Mouse (Mus musculus) 416B (cell line): ENCODE measurements around the gene Fmo1.
A peak's percentile ranks its signal among the peaks of the same experiment; 100 is the strongest.

Experiments used
- DNase-seq: peaks from one replicate; pipeline ENCODE4 v3.0.0; 2011; ENCODE audit warnings: low read depth

The Fmo1 gene

DNA sequence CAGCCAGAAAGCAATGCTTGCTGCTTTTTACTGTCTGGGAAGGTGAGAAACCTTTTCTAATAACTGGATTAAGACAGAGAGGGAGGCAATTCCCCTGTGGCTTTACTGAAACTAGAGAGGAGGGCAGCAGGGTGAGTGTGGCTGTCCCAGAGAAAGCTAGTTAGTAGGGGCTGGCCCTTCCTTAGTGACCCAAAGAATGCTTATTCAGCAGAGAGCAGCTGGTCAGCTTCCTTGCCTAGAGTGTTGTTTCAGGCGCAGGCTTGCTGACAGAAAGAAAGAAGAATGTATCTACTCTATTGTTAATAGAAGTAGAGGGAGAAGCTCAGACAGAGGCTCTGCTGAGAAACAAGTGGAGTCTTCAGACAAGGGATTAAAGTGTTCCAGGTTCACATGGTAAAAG is 4.1 kb downstream of the Fmo1 start:
- DNase-seq: no peak

DNA sequence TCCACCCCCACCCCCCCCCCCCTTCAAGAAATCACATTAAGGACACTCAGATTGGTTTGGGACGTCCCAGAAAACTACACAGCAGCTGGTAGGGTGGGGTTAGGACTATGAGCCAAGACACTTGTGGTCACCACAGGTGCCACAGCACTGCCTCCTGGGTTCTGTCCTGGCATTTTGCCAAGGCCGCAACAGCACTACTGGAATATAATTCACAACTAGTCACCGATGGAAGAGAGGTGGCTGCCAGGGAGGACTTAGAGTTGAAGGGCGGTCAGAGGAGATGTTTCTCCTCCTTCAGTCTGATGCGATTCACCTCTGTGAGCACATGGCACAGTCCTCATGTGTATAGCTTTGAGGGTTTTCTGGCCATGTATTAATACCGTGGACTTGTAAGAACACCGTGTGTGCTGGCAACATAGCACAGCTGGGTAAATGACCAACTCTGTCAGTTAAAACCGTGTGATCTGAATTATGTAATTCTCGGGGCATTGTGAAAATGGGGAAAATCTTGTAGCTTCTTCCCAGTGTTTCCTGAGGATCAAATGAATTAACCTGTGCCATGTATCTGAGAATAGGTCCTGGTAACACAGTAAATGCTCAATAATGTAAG is 6.3 kb downstream of the Fmo1 start:
- no peak for DNase-seq

DNA sequence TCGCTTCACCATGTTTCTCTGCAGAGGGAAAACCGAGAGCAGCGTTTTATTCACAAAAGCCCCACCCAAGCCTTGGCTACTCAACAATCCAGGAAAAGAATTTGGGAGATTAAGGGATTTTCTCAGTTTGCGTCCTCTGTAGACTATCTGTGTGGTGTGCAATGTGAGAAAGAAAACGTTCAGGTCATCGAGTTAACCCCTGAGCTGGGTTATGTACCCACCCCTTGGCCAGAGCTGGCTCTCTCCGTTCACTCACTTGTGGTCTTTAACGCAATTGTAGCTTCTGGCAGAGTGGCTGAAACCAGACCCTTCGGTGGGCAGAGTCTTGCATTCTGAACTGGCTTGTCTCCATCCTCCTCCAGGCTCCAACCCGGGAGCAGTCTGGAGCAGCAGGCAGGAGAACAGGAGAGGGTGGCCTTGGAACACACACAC is 6.8 kb downstream of the Fmo1 start:
- no peak for DNase-seq

DNA sequence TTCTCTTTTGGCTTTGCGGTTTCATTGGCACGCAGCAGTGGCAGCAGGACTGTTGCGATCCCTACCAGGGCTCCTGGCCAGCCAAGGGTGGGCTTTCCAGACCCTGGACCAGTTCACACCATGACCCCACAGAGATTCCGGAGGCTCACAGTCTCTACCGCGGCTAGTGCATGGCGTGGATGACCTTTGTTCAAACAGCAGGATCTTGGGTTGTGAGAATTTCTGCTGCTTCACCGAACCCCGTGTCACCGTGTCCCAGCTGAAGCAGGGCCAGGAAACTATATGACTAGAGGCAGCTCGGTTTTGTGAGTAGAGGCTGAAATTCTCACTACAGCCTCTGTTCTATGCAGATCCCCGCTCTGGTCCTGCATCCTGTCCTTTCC is 7.7 kb downstream of the Fmo1 start:
- no peak for DNase-seq

DNA sequence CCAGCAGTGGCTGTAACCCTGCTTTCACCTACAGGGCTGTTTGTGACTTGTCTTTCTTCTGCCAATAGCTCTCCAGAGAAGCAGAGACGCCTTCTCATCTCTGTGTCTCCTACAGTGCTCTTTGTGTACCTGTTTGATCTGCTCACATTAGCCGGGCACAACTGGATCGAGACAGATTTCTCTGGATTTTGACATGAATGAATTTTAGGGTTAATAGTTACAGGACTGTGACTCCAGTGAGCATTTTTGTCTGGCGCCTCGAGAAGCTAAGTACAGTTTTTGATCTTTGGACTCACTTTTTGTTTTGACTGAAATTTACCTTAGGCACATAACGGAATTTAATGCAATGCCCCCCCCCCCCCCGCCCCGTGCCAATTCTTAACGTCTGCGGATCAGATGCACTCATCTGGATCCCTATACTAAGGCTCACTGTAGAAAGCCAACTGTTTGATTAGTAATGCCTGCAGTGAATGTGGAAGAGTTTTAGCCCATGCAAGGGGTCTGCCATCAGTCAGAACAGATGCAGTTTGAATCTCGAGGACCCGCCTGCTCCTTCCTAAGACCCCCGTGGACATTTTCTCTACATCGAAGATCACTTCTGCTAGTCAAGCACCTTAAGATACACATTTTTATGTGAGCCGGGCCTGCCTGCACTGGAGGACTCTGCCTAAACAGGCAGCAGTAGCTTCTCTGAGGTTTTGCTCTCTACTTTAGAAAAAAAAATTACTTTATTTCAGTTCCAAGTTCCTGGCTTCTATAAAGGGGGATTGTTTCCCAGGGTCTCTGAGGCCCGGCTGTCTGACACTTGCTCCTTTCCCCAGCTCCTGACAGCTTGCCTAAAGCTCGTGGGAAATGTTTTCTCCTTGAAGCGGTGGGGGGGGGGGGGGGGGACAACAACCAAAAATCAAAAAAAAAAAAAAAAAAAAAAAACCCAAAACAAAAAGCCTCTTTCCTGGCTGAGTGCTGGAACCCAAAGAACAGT is 8.4 kb downstream of the Fmo1 start:
- no peak for DNase-seq

DNA sequence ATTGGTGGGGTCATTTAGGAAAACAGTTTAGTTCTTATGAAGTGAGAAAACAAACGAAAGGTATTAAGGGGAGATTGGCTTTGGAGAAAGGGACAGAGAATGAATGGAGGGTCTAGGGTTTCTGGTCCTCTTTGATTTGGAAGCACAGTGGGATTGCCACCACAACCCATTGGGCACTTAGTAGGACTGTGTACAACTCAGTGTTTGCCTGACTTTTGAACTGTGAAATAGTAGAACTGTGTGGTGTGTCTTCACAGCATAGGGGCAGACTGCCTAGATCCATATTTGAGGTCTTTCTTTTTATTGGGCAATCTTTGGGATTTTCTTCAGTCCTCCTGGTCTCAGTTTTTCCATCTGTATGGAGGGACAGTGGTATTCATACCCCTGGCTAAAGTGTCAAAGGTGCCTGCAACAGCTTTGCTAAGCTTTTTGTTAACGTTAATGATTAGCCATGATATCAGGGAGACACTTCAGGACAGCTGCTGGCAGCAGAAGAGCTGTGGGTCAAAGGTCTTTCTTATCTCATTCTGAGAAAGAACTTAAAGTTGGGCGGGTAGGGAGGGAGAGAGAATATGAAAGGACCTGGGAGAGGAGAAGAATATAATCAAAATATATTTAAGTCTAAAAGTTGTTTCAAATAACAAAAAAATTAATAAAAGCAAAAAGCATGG is 12.5 kb downstream of the Fmo1 start:
- no peak for DNase-seq

DNA sequence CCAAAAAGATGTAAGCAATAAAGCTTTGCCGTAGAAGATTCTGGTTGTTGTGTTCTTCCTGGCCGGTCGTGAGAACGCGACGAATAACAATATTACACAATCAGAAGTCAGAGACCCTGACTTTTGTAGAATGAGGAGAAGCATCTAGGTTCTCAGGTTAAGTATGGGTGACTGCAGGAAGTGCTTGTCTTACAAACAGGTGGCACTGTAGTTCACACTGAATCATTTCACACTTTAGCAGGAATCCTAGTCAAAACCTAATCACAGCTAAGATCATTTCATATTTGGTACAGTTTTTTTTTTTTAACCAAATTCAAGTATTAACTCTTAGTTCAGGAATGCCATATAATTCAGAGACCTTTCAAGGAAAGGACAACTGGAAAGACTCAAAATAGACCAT is 18.9 kb downstream of the Fmo1 start:
- peak; percentile 7 for DNase-seq

DNA sequence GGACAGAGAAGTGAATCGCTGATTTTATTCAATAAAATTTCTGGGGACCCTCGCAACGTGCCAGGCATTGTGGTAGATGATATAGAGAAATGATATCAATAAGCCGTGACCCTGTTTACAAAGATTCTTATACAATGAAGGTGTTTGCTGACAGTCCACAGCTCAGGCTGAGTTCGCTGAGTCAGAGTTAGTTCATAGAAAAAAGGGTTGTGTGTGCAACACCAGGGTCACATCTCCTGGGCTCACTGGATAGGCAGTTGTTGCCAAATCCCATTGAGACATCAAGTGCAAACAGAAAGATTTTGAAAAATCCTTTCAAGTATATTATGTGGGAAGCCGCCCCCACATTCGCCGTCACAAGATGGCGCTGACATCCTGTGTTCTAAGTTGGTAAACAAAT is 26.2 kb downstream of the Fmo1 start:
- DNase-seq: peak; percentile 40

DNA sequence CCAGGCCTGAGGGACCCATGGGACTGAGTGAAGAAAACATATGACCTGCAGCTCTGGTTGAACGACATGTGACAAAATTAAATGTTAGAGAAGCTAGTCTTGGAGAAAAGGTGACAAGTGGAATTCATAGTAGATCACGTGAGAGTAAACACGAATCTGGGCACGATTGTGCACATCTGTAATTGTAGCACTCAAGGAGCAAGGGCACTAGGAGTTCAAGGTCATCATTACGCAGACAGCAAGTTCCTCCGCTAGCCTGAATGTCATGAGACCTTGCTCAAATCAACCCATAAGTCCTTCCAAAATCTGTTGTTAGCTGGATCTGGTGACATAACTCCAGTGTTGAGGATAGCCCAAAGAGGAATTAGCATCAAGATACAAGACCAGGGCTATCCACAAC is 27.4 kb downstream of the Fmo1 start:
- DNase-seq: no peak

DNA sequence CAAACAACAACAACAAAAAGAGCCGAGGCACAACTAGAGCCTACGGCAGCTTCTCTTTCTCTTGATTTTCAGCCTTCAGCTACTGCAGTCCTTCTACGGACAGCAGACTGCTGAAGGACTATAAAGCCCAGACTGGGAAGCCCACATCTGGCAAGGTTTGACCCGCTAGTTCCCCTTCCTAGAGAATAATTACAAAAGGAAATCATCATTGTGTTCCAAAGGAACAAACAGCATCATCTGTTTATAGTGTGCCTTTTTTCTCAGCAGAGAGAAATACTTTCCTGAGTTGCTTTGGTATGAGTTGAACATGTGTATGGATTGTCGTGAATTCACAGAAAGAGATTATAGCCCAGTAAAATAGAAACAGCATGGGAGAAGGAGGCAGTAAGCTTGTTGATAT is 32.1 kb downstream of the Fmo1 start:
- no peak for DNase-seq

DNA sequence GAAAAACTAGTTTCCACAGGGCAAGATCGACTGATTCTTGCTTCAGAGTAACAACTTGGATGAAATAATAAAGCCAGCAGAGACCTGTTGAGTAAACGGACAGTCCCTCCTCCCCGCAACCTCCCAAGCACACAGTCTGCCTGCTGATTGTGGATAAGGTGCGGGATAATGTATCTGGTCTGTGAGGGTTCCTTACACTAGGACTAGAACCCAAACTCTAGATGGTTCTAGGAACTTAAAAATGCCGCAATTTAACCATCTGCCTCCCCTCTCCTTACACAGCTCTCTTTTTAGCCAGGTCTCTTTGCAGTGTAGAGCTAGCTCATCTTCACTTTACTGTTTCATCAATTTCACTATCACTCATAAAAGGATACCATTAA is 33.8 kb downstream of the Fmo1 start:
- DNase-seq: no peak

DNA sequence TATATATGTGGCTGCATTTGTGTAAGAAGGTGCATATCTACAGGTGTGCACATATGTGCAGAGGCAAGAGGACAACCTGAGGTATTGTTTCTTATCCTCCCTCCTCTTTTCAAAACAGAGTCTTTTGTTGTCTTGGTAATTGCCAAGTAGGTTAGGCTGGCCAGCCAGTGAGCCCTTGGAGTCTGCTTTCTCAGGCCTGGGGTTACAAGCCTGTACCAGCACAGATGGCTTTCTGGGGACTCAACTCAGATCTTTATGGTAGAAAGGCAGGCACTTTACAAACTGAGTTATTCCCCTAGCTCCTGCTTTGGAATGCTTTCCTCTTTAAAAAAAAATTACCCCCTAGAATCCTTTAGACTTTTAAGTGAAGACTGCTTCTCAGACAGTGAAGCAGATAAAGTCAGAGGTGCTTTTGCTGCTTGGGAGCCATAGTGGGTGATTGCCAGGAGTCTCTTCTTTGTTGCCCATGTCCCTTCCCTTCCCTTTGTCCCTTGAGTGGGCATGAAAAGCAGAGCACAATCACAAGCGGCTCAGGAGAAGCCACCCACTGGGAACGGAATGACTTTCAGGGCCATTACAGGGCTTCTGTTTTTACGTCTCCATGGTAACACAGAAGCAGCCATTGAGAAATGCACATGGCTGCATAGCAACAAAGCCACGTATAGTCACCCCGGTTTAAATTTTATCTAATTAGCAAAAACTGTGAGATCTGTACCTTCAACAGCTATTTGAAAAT is 34.4 kb downstream of the Fmo1 start:
- DNase-seq: no peak

DNA sequence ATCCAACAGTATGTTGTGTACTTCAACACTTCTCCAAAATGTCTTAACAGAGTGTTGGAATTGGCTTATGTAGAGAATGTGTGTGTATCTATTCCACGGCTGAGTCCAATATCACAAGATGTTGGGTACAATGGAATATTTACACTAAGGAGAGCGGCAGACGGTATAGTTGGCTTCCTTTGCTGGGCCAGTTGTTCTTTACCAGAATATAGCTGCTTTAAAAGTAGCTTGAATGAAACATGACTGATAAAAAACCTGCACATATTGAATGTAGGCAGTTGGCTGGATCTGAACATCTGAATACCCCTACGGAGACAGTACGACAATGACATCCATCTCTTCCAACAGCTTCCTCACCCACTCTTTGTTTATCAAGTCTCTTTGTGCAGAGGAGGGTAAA is 47.1 kb downstream of the Fmo1 start:
- DNase-seq: no peak

DNA sequence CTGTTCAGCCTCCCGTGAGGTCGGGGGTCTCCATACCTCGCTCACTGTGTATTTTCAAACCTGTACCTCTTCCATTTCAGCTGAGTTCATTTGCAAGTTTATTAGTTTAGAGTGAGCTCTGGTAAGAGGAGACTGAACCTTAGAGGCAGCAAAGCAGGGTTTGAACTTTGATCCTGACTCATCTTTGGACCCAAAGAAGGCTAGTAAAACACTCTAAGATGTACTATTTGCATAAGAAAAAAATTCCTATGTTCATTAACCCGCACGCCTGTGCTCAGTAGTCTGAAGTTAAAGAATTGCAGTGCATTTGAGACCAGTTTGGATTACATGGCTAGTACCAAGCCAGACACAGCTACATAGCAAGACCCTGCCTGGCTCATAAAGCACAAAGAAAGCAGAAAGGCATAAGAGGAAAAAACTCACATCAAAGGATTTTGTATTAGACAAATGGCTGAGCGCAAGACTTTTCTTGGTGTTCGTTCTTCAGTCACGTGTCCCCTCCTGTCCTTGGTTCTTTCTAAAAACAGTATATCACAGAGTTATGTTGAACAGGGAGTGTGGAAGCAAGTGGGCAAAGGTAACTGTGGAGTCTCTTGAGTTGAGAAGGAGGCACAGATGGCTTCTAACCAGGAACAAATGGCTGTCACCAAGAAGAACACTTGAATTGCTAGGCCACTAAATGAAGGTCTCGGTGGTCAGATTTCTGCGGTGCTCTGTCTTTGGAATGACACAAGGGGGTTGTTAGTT is 50.9 kb downstream of the Fmo1 start:
- no peak for DNase-seq

DNA sequence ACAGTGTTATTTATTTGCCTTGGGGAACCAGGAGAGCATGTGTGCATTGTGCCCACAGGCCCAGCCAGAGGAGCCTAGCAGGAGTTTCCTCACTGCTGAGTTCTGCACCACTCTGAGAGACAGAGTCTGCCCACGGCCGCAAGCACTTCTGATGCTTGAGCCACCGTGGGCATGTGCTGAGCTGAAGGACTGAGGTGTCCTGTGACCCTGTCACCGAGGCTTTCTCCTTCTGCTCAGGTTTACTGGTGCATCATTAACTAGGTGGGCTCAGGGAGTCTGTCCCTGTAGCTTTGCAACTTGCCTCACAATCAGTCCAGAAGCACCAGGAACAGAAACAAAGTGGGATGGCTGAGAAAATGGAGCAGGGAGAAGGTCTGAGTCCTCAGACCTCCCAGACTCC is 51.5 kb downstream of the Fmo1 start:
- no peak for DNase-seq

DNA sequence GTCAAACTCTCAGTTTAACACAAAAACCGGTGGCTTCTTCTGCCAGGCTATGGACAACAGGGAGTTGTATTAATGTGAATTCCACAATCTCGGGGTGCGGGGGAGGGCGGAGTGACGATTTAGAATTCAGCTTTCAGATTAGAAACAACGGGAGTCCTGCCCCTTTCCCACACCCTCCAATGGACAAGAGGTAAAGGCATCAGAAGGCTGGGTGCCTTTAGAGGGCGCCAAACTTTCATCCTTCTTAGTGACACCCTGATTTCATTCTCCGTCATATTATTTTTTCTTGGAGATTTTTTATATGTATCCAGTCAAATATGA is 52.6 kb downstream of the Fmo1 start, which contains the start of gene Fmo4:
Gene Fmo4 (minus strand): TSS at position 137 of the 321 bp plus-strand sequence.
- DNase-seq: peak; percentile 11

DNA sequence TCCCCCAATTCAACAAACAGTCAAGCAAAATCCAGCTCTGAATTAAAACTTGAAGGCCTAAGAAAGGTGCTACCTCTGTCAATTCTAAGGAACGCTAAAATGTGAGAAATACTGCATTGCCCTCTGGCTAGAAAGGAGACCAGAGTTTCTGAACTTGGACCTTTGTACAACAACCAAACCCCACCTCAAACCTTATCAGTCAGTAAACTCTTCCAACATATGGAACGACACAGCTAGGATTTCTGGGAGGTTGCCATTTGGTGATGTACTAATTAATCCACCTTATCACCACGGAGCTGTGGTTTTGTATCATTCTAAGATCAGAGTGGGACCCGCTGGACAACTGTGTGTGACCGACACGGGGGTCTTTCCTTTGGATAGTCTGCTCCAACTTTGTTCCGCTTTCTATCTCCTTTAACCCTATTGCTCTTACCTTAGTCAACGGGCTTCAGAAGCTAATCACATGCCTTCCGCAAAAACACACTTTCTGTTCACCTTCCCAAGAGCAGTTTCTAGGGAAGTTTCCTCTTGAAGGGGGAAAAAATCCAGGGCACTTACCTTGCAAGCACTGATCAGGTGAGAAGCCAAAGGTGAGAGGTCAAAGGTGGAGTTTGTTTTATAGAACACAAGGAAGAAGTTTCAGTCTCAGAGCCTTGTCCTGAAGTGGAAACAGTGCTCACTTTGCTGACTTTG is 53.1 kb downstream of the Fmo1 start:
- DNase-seq: no peak

DNA sequence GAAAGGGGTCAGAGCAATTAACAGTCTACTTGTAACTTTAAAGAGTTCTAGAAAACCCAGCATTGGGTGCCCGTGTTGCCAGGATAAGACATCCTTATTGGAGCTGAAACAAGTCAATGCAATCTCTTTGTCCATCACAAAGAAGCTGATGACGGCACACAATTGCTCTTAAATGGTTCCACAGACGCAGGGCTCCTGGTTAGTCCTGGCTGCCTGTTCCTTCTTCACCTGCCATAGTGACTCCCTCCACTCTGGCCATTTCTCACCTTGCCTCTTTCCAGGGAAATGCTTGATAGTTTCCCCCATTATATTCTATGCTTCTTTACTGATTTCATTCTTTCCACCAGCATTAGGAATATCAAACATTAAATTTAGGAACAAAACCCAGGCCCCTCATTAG is 57.9 kb downstream of the Fmo1 start:
- DNase-seq: no peak

DNA sequence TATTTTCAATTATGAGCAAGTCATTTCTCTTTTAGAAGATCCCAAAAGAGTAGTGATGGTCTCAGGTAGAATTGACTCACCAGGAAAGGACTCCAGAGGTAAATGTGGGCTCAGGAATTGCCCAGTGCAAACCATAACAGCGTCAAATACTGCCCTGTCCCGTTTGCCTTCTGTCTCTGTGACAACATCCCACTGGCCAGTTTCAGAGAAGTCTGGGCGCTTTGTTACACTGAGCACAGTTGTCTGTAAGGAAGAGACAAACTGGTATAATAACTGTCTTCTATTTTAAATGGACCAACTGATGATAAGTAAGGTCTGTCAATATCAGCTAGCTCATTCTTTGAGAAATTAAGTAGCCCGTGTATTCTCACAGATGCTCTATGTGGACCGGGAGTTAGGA is 59.0 kb downstream of the Fmo1 start:
- no peak for DNase-seq

DNA sequence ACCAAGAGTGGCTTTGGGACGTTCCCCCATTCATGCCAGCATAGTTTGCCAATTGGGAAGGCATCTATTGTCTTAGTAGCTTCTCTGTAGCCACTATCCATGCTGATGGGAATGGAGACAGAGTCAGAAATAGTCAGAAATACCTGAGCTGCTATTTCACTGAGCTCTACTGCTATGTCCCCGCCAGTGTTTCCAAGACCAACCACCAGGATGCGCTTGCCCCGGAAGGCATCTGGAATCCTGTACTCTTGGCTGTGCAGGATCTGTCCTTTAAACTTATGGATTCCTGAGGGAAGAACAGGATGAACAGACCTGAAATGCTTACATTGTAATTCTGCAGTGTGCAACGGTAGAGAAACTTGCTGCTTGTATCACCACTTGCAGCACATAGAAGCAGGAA is 61.4 kb downstream of the Fmo1 start:
- no peak for DNase-seq

DNA sequence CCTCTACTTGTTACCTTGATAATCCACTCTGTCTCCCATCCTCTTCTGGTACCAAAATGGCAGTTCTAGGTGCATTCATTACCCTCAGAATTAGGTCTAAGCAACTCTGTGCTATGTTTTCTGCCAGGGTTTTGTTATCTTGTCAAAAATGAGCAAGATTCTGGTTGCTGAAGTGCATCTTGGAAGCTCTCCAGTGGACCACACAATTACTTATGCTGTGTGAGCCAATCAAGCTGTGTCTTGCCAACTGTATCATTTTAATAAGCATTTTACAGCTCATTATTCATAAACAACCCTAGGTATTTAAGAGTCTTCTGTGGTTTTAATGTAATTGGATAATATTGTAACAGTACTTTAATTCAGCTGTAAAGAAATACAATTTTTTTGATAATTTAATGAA is 70.0 kb downstream of the Fmo1 start:
- DNase-seq: no peak
